Mouse (Mus musculus) left cerebral cortex, adult 9 months (tissue): ENCODE measurements around the gene Frmd4a.

Experiments
- DNase-seq, 2 experiments: peaks; one replicate each; pipeline ENCODE4 v3.0.0; 2022; ENCODE audit warnings: low spot score in 2 of 2

Gene Frmd4a

GRCm38 (mm10) chr2:4017528-4018288 is at the start of gene Frmd4a:
TSS of gene Frmd4a (plus strand) at chr2:4017717.
- peak in 1 of 2 experiments; percentile 46 for DNase-seq

GRCm38 (mm10) chr2:3988876-3989275 is 28.6 kb upstream of the Frmd4a start:
- DNase-seq, result peak in 1 of 2 experiments; percentile 19

- no peak for DNase-seq
Observed at GRCm38 (mm10) chr2:3990431-3990830, 27.1 kb upstream of the Frmd4a start.

- DNase-seq, result peak; percentile 9 to 55
Observed at GRCm38 (mm10) chr2:4018431-4018876, 937 bp downstream of the Frmd4a start.

GRCm38 (mm10) chr2:4018909-4019308 is 1.4 kb downstream of the Frmd4a start:
- DNase-seq, result no peak

- no peak for DNase-seq
Observed at GRCm38 (mm10) chr2:4024927-4025326, 7.4 kb downstream of the Frmd4a start.

GRCm38 (mm10) chr2:4029031-4029747 is 11.7 kb downstream of the Frmd4a start:
- DNase-seq, result no peak

GRCm38 (mm10) chr2:4036153-4036589 is 18.7 kb downstream of the Frmd4a start:
- DNase-seq, result peak; percentile 11 to 20

GRCm38 (mm10) chr2:4036651-4037117 is 19.2 kb downstream of the Frmd4a start:
- peak; percentile 32 to 35 for DNase-seq

- no peak for DNase-seq
Observed at GRCm38 (mm10) chr2:4042009-4042408, 24.5 kb downstream of the Frmd4a start.

GRCm38 (mm10) chr2:4055481-4055880 is 38.0 kb downstream of the Frmd4a start:
- DNase-seq, result no peak

GRCm38 (mm10) chr2:4060675-4061074 is 43.2 kb downstream of the Frmd4a start:
- peak; percentile 18 to 44 for DNase-seq

- peak in 1 of 2 experiments; percentile 16 for DNase-seq
Observed at GRCm38 (mm10) chr2:4071831-4072230, 54.3 kb downstream of the Frmd4a start.

GRCm38 (mm10) chr2:4083877-4084276 is 66.4 kb downstream of the Frmd4a start:
- DNase-seq, result no peak

- no peak for DNase-seq
Observed at GRCm38 (mm10) chr2:4097601-4098000, 80.1 kb downstream of the Frmd4a start.

- peak in 1 of 2 experiments; percentile 46 for DNase-seq
Observed at GRCm38 (mm10) chr2:4098948-4099776, 81.6 kb downstream of the Frmd4a start.

GRCm38 (mm10) chr2:4099777-4100104 is 82.2 kb downstream of the Frmd4a start:
- DNase-seq, result no peak

- peak; percentile 52 to 55 for DNase-seq
Observed at GRCm38 (mm10) chr2:4101370-4101769, 83.9 kb downstream of the Frmd4a start.

GRCm38 (mm10) chr2:4113303-4113920 is 95.9 kb downstream of the Frmd4a start:
- DNase-seq, result no peak

GRCm38 (mm10) chr2:4119678-4120458 is 102.4 kb downstream of the Frmd4a start:
- DNase-seq, result no peak

- DNase-seq, result no peak
Observed at GRCm38 (mm10) chr2:4131216-4131615, 113.7 kb downstream of the Frmd4a start.
